Mouse (Mus musculus) embryonic fibroblast, embryonic 13.5 days (primary cell): ENCODE measurements at regions not wholly inside any gene's neighbourhood (a gene's known extent, or its start where the extent isn't known, plus 50 kb on each side); places are given as distances from the start of the nearest gene placed in this dataset.

ENCODE experiments used
- H3K27ac ChIP-seq: 2 replicates; pipeline ENCODE4 v1.5.1; 2012; ENCODE audit warnings: low read length, control low read depth, inconsistent platforms; ENCODE audit not compliant: insufficient read depth
- H3K4me1 ChIP-seq: 2 replicates; pipeline ENCODE4 v1.6.1; 2011; ENCODE audit warnings: low read length; ENCODE audit not compliant: control insufficient read depth, insufficient read depth
- H3K4me3 ChIP-seq: 2 replicates; pipeline ENCODE4 v1.5.1; 2011; ENCODE audit warnings: mild to moderate bottlenecking, control low read depth, low read length; ENCODE audit not compliant: insufficient read depth
- CTCF ChIP-seq: IDR thresholded peaks from 2 replicates; pipeline ENCODE4 v1.5.1; 2011; ENCODE audit warnings: mild to moderate bottlenecking, control low read depth, low read length, moderate library complexity, borderline replicate concordance; ENCODE audit not compliant: insufficient read depth
- POLR2A ChIP-seq: IDR thresholded peaks from 2 replicates; pipeline ENCODE4 v1.6.1; 2011; ENCODE audit warnings: low read depth, mild to moderate bottlenecking, control low read depth, low read length, moderate library complexity

GRCm38 (mm10) chr3:38652985-38653685 is 168.5 kb upstream of the Ankrd50 start:
- Histone ChIP-seq H3K4me1 (no peaks in the 10 kb centered on the region), H3K27ac (no peak overlapping the region), H3K4me3 (no peak overlapping the region)
- no peak for TF ChIP-seq CTCF
- no peak for TF ChIP-seq POLR2A

- TF ChIP-seq POLR2A (no peak), CTCF (no peak)
- no peak overlapping the region for H3K4me3 ChIP-seq
- H3K4me1 ChIP-seq = no peaks in the 10 kb centered on the region
- H3K27ac ChIP-seq = no peak overlapping the region
Measured at GRCm38 (mm10) chr3:38650176-38650575, 165.5 kb upstream of the Ankrd50 start.

DNA sequence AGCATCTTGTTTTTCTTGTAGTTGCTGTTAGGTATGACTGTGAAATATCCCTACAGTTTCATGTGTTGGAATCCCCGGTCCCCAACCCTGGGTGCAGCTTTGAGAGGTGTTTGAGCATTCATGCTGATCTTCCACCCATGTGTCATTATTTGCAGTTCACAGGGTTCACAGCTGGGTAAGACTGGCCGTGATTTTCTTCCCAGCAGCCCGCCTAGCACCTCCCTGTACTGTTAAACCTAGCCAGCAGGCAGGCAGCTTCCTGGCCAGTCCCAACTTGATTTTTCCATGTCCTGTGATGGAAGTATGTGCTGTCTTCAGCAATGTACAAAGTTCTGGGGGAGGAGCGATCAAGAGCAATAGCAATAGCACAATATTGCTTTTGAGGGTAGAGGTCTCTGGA is 164.0 kb upstream of the Ankrd50 start:
- H3K4me3 ChIP-seq = no peak overlapping the region
- TF ChIP-seq CTCF (no peak), POLR2A (no peak)
- H3K27ac ChIP-seq = no peak overlapping the region
- H3K4me1 ChIP-seq = no peaks in the 10 kb centered on the region

DNA sequence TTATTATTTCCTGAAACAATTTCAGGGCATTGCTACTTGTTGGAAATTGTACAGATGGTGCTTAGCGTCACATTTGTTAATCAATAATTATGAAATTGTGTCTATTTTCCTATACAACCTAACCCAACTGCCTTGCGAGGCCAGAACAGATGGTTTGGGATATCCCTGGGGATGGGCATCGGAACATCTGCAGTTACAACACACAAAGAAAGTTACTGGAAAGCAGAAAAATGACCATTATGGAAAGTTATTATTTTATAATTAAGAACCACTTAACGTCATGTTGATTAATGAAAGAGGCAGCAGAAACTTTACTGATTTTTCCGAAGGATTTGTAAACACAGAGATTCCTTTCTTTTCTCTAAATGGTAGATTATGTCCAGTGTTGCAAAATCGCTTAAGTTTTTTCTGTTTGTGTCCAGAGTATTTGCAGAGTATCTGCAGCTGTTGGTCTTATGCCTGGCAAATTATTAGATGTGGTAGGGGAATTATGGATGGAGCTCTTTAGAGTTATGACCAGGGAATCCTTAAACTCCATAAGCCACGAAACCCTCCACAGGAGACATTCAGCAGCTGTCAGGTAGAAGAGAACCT is 163.2 kb upstream of the Ankrd50 start:
- H3K4me1 ChIP-seq = no peaks in the 10 kb centered on the region
- no peak overlapping the region for H3K4me3 ChIP-seq
- no peak overlapping the region for H3K27ac ChIP-seq
- TF ChIP-seq POLR2A (no peak), CTCF (no peak)

DNA sequence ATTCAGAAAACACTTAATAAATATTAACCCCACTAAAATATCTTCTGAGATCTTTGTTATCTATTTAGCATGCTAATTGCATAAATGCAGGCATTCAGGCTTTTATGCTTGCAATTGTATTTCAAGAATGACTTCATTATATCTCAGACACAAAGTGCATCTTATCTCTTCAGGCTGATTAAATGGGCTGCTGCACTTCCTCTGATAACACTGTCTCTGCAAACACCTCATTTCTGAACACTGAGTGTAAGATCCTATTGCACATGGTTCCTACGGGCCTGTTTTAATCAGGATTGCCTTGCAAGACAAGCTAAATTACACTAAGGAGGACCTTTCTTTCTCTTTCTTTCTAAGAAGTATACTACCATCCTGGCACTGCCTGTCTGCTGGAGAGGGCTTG is 157.1 kb upstream of the Ankrd50 start:
- no peak overlapping the region for H3K27ac ChIP-seq
- H3K4me1 ChIP-seq = no peaks in the 10 kb centered on the region
- H3K4me3 ChIP-seq = no peak overlapping the region
- no peak for TF ChIP-seq CTCF
- no peak for TF ChIP-seq POLR2A

DNA sequence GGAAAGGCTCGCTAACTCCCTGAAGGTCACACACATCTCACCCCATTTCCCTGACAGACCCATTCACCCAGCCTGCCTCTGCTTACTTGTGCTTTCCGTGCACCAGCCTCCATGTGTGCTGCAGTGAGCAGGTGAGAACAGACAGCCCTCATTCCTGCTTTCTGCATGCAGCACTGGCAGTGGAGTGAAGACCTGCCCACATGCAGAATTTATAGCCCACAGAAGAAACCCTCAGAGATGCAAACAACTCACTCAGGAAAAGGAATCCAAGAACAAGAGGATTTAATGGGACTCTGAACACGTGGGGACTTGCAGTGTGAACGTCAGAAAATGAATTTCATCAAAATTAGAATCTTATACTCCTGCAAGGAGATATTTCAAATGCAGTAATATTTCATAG is 152.2 kb upstream of the Ankrd50 start:
- Histone ChIP-seq H3K4me1 (0 out of 2 replicates have a peak, but pooled peaks cover 8% of the 10 kb centered on the region), H3K4me3 (no peak overlapping the region), H3K27ac (no peak overlapping the region)
- TF ChIP-seq CTCF (no peak), POLR2A (no peak)

- Histone ChIP-seq H3K4me3 (no peak overlapping the region), H3K4me1 (0 out of 2 replicates have a peak, but pooled peaks cover 8% of the 10 kb centered on the region), H3K27ac (no peak overlapping the region)
- TF ChIP-seq CTCF = no peak
- no peak for TF ChIP-seq POLR2A
Measured at GRCm38 (mm10) chr3:38633347-38633746, 148.7 kb upstream of the Ankrd50 start.

DNA sequence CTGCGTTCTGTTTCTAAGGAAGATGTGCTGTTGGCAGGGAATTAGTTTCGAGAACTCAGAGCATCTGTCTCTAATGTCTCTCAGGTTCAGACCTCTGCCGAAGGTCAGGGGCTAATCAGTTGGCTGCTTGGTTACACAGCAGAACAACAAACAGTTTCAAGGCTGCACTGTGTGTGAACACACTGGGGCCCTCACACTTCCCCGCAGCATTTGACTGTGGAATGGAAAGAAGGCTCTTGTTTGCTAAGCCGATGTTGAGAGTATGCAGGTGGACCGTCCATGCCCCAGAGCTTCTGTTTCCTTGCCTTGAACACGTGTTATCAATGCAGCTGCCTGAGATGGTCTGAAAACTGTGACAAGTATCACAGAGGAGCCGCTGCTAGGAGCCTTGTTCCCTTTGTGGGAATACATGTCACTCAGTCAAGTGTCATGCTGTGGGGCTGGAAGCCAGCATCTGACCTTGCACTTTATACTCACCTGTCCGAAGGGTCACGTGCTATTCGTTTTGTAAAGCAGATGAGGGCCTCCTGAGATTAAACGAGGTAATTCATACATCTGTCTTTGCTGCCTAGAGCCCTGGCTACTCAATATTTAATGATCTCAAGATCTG is 141.0 kb upstream of the Ankrd50 start:
- Histone ChIP-seq H3K4me1 (no peaks in the 10 kb centered on the region), H3K4me3 (no peak overlapping the region), H3K27ac (no peak overlapping the region)
- TF ChIP-seq CTCF (no peak), POLR2A (no peak)

DNA sequence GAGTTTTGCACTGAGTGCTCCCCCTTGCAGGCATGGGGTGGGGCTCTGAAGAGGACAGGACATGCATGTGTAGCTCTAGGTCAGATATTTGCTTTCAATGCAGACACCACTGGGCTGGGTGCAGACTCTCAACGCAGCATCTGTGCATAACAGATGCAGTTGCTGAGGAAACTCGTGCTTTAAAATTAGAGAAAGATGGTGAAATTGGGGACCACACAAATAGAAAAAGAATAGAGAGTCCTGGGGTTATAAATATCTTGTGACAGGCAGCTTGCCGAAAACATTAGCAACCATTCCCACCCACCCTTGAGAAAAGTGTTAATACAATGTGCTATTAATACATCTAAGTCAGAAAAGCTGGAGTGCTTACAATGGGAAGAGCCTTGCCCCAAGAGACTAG is 133.3 kb upstream of the Ankrd50 start:
- Histone ChIP-seq H3K27ac (no peak overlapping the region), H3K4me3 (no peak overlapping the region), H3K4me1 (0 out of 2 replicates have a peak, but pooled peaks cover 4% of the 10 kb centered on the region)
- TF ChIP-seq POLR2A (no peak), CTCF (no peak)

DNA sequence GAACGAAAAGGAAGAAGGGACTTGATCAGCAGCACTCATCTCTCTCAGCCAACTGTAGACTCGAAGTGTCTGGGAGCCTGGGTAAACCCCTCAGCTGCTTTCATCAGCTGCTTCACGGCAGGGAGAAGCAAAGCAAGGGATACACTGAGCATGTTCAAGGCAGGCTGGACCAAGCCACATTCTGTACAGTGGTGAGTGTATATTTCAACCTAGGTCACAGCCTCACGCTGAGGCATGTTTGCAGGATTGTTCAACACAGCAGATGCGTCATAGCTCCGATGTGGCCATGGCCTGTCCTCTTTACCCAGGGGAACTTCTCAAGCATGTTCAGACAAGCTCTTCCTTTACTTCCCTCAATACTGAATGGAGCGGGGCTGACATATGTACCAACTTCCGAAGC is 132.6 kb upstream of the Ankrd50 start:
- Histone ChIP-seq H3K4me3 (no peak overlapping the region), H3K4me1 (0 out of 2 replicates have a peak, but pooled peaks cover 4% of the 10 kb centered on the region), H3K27ac (no peak overlapping the region)
- TF ChIP-seq POLR2A (no peak), CTCF (no peak)
